Mouse (Mus musculus) liver, adult 2 months (tissue): Measurements from ENCODE around the gene Akap8.

Experiments used
- CTCF ChIP-seq: fragments of 200-500 bp; IDR thresholded peaks from 2 replicates; pipeline ENCODE4 v1.5.1; 2011; ENCODE audit warnings: low read depth, low read length, control low read depth
- POLR2A ChIP-seq: fragments of 200-500 bp; IDR thresholded peaks from 2 replicates; pipeline ENCODE4 v1.6.1; 2011; ENCODE audit warnings: low read length, control low read depth; ENCODE audit not compliant: insufficient read depth; ENCODE audit errors: extremely low read depth

DNA sequence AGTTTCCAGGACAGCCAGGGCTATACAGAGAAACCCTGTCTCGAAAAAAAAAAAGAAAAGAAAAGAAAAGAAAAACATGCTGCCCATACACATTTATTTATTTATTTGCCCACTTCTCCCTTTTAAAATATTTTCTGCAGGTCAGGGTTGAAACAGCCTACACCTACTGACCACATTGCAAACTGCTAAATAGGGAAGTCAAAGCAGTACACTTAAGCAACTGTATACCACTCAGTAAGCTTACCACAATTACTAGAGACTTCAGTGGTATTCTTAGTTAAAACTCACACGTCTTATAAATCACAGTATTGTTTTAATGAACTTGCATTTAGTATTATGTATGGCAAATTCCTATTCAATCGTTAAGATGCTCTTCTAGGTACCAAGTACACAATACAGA, 40.5 kb downstream of the Akap8 start:
- TF ChIP-seq POLR2A (no peak), CTCF (no peak)
